Mouse (Mus musculus): Measurements from ENCODE around the gene Galnt15.
A peak's percentile ranks its signal among the peaks of the same experiment; 100 is the strongest.

The Galnt15 gene

GRCm38 (mm10) chr14:32028681-32029091, at the start of gene Galnt15:
Gene Galnt15, plus strand, starts transcription at chr14:32028989.
- DNase-seq (ENCODE audit: extremely low read depth, insufficient read length, low spot score): peak; percentile 73

- DNase-seq (ENCODE audit: extremely low read depth, insufficient read length, low spot score): no peak
These were observed 34.8 kb upstream of the Galnt15 start for GRCm38 (mm10) chr14:31994021-31994420.

DNA sequence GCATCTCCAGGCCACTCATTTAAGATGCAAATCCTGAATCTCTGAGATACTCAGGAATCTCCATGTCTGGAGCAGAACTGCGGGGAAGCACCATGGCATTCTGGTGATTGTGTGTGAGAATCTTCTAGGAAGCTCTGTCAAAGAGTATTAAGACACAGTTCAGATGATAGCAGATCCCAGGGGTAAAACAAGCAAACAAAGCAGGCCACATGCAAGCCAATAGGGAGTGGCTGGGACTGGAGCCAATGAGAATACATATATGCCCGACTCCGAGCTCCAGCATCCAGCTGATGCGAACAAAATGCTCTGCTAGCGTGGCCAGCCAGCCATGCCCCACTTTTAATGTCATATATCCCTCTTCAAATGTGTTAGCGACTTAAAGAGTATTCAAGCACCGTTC, 27.8 kb upstream of the Galnt15 start:
- no peak for DNase-seq (ENCODE audit: extremely low read depth, insufficient read length, low spot score)

GRCm38 (mm10) chr14:32002502-32003338, 26.1 kb upstream of the Galnt15 start:
- DNase-seq (ENCODE audit: extremely low read depth, insufficient read length, low spot score): no peak

DNA sequence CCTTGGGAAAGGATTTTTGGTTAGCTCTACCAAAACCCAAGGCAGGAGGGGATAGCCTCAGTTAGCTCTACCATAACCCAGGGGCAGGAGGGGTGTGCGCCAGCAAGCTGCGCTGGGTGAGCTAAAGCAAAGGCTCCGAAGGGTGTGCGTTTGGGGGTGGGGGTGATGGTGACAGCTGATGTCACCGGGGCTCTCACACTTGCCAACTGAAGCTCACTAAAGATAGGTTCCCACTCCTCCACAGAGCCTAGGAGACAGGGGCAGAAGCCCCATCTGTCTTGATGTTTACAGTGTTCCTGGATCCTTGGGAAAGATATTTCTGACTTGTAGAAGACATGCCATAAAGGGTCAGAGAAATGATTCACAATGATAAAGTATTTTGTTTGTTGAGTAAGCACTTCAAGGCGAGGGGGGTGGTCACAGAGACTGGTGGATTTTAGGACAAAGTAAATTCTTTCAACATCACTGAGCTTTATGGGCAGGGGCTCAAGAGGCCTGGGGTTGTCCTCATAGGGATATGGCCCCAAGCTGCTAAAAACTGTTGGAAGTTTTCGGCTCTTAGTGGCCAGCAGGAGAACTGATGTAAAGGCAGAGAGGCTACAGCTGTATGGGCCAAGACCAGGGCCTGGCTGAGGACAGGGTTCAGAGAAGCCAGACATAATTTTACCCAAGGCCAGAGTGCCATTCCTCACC, 24.7 kb upstream of the Galnt15 start:
- no peak for DNase-seq (ENCODE audit: extremely low read depth, insufficient read length, low spot score)

GRCm38 (mm10) chr14:32005673-32006261, 23.0 kb upstream of the Galnt15 start:
- no peak for DNase-seq (ENCODE audit: extremely low read depth, insufficient read length, low spot score)

GRCm38 (mm10) chr14:32007654-32008335, 21.0 kb upstream of the Galnt15 start:
- DNase-seq (ENCODE audit: extremely low read depth, insufficient read length, low spot score): no peak

- no peak for DNase-seq (ENCODE audit: extremely low read depth, insufficient read length, low spot score)
These were observed 19.1 kb upstream of the Galnt15 start for GRCm38 (mm10) chr14:32009715-32010114.

DNA sequence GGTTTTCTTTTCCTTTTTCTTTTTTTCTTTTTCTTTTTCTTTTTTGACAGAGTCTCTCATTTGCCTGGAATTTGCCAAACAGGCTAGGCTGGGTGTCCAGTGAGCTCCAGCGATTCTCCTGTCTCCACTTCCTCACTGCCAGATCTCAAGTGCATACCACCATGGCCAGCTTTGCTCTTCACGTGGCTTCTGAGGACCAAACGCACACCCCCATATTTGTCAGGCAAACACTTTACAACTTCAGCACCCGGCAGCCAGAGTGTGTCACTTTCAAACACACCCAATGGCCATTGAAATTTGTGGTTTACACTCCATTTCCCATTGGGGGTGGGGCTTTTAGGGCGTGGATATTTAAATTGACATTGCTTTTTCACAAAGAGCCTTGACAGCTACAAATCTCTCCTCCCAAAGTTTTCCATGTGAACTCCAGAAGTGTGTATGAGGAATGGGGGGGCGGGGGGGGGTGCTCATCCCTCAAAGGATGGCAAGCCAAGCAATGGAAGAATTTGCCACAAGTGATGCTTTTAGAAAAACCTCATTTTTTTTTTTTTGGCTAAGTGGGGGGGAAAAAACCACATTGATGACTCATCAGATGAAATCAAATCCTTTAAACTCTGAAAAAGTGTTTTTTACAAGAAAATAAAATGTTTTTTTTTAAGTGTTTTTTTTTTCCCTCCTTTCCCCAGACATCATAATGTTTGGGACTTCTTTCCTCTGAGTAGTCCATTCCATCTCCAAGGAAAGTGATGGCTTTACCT, 17.1 kb upstream of the Galnt15 start:
- DNase-seq (ENCODE audit: extremely low read depth, insufficient read length, low spot score): peak; percentile 54

DNA sequence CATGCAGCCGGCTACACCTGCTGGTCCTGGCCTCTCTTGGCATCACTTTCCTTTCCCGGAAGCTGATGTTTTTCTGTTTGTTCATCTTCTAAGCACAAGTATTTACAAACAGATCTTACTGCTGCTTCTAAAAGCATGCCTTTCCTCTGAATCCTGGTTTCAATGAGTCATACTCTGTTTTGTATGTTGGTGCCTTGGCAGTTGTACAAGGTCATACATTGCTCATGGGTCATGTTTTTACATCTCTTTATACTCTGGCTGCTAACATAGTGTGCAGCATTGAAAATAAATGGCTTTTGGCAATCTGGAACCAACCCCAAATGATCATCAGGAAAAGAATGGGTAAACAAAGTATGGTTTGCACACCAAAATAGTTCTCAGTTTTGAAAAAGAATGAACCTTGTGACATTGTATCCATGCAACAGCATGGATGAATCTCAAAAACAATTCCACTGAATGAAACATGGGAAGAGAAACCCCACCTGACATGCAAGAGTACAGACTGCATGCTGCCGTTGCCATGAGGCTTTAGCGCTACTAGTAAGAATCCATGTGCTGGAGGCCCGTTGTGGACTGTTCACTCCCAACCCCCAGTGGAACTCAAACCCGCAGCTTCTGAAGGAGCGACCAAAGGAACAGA, 13.5 kb upstream of the Galnt15 start:
- DNase-seq (ENCODE audit: extremely low read depth, insufficient read length, low spot score): peak; percentile 80

- no peak for DNase-seq (ENCODE audit: extremely low read depth, insufficient read length, low spot score)
These were observed 12.3 kb upstream of the Galnt15 start for GRCm38 (mm10) chr14:32016466-32016865.

- no peak for DNase-seq (ENCODE audit: extremely low read depth, insufficient read length, low spot score)
These were observed 11.9 kb upstream of the Galnt15 start for GRCm38 (mm10) chr14:32016921-32017320.

DNA sequence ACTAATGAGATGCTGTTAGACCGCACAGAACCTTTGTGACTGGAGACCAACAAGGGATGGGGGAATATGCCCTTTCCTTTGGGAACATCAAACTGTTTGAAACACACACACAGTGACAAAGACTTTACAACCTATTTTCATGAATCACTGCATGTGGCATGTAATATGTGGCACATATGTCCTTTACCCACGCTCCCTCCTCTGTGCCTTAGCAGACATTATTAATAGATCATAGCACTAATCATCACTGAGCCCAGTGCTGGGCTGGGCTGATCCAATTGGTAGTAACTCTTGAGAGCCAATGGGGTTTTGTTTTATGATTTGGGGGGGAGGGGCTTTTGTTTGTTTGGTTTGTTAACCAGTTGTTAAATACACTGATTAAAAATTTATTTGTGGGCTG, 11.3 kb upstream of the Galnt15 start:
- no peak for DNase-seq (ENCODE audit: extremely low read depth, insufficient read length, low spot score)

DNA sequence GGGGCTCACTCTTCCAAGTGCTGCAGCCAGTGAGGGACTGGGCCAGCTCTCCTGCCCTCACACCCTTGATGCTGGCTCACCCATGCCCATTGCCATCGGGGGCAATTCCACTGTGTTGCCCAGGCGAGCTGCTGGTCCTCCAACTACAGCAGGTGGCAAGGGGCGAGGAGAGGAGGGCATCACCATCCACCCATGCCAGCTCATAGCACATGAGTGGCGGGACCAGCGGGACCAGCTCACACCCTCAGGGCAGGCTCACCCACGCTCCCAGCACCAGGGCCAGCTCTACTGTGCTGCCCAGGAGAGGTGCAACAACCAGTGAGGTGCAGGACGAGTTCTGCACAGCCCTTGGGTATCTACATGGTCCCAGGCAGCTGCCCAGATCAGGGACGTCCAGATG, 9.7 kb upstream of the Galnt15 start:
- no peak for DNase-seq (ENCODE audit: extremely low read depth, insufficient read length, low spot score)

DNA sequence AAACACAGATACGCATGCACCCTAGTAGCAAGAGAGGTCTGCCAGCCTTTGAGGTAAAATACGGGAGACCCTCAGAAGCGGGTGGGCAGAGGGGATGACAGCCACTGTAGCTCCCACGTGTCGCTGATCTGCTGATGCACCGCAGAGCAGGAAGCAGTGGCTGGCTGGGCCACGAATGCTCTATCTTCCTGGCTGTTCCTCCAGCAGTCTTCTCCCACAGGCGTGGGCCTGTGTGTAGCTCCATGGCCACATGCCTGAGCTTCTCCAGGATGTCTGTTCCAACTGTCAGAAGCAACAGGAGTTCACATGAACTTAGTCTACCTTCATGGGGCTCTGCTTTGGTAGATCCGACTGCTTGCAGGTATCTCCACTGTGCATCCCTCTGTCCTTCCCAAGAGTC, 6.8 kb upstream of the Galnt15 start:
- DNase-seq (ENCODE audit: extremely low read depth, insufficient read length, low spot score): no peak

GRCm38 (mm10) chr14:32022450-32022849, 6.3 kb upstream of the Galnt15 start:
- no peak for DNase-seq (ENCODE audit: extremely low read depth, insufficient read length, low spot score)

- no peak for DNase-seq (ENCODE audit: extremely low read depth, insufficient read length, low spot score)
These were observed 4.9 kb upstream of the Galnt15 start for GRCm38 (mm10) chr14:32023891-32024290.

DNA sequence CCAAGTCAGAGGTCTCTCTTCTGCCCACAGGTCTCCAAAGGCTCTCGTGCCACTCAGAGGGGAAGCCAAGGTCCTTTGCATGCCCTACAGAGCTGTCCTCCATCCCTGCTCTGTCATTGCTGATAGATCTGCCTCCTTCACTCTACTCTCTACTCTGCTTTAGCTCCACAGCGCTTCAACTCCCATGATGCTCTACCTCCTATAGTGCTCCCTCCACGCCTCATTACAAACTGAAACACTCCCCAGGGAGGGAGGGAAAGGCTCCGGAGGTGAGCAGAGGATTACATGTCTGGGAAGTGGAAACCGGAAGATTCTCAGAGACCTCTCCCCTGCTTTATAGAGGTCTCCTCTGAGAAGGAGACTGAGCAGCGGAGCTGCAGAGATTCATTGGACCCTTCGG, 1.6 kb upstream of the Galnt15 start:
- no peak for DNase-seq (ENCODE audit: extremely low read depth, insufficient read length, low spot score)

DNA sequence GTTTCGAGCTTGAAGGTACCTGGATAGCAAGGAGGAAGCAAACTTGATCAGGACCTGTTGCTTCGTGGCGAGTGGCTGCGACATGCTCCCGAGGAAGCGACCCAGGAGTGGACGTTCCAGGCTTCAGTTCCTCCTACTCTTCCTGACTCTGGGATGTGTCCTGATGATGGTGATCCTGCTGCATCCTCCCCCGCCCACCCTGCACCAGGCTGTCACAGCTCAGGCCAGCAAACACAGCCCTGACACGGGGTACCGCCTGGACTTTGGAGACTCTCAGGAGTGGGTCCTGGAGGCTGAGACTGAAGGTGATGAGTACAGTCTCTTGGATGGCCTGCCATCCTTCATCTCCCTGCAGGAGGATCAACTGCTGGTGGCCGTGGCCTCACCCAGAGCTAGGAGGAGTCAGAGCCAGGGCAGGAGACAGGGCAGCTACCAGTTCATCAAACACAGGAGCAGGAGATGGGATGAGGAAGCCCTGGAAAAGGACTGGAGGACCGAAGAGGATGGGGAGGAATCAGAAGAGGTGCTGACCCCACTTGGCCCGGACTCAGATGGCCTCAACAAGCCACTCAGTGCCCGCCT, 713 bp downstream of the Galnt15 start:
- no peak for DNase-seq (ENCODE audit: extremely low read depth, insufficient read length, low spot score)

DNA sequence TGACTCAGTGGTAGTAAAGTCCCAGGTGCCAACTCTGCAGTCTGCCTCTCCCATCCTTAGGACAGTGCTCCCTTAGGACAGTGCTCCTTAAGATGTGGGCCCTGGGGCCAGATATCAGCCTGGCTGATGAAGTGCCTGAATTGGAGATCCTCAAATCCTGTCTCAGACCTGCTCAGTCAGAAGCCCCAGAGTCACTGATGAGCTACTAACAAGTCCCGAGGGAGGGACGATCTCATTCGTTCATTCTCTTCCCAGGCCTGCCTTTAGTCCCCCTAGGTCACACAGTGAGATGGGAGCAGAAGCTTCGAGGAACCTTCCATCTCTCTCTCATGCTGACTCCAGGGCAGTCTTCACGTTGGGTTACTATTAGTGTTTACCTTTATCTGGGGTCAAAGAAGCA, 1.3 kb downstream of the Galnt15 start:
- no peak for DNase-seq (ENCODE audit: extremely low read depth, insufficient read length, low spot score)

Data from 3134 (cell line).